Mouse (Mus musculus) kidney, postnatal 0 days (tissue): ENCODE measurements at regions not wholly inside any gene's neighbourhood (a gene's known extent, or its start where the extent isn't known, plus 50 kb on each side); places are given as distances from the start of the nearest gene placed in this dataset.
A peak's percentile ranks its signal among the peaks of the same experiment; 100 is the strongest.

ENCODE experiments used
- ATAC-seq: fragments of 200-750 bp; cut with Nextera tagmentation; replicated peaks from 2 replicates; pipeline ENCODE4 v1.8.0; 2017; ENCODE audit warnings: low read depth, moderate number of reproducible peaks, moderate TSS enrichment, moderate library complexity; ENCODE audit not compliant: low FRiP score
- DNase-seq: peaks from one replicate; pipeline ENCODE4 v3.0.0-alpha.2; 2016; ENCODE audit warnings: low spot score
- H3K27ac ChIP-seq: fragments of 300-500 bp; sonication (generic); 2 replicates; pipeline ENCODE4 v1.5.1; 2014; ENCODE audit warnings: mild to moderate bottlenecking
- H3K27me3 ChIP-seq: fragments of 300-500 bp; sonication (generic); 2 replicates; pipeline ENCODE4 v1.6.1; 2014; ENCODE audit warnings: low read length, mixed read lengths; ENCODE audit not compliant: insufficient read depth
- H3K36me3 ChIP-seq: fragments of 300-500 bp; sonication (generic); 2 replicates; pipeline ENCODE4 v1.6.1; 2014; ENCODE audit warnings: low read length, mixed read lengths; ENCODE audit not compliant: insufficient read depth
- H3K4me1 ChIP-seq: fragments of 300-500 bp; sonication (generic); replicated peaks from 2 replicates; pipeline ENCODE4 v1.6.1; 2014; ENCODE audit warnings: antibody characterized with exemption, low read length, mixed read lengths; ENCODE audit not compliant: insufficient read depth
- H3K4me2 ChIP-seq: fragments of 300-500 bp; sonication (generic); 2 replicates; pipeline ENCODE4 v1.6.1; 2014; ENCODE audit warnings: mild to moderate bottlenecking, low read length, moderate library complexity, mixed read lengths
- H3K4me3 ChIP-seq: fragments of 300-500 bp; sonication (generic); replicated peaks from 2 replicates; pipeline ENCODE4 v1.5.1; 2014; ENCODE audit warnings: low read depth, low read length
- H3K9ac ChIP-seq: fragments of 300-500 bp; sonication (generic); 2 replicates; pipeline ENCODE4 v1.6.1; 2014; ENCODE audit warnings: low read depth, low read length
- H3K9me3 ChIP-seq: fragments of 300-500 bp; sonication (generic); replicated peaks from 2 replicates; pipeline ENCODE4 v1.6.1; 2016; ENCODE audit warnings: low read length, inconsistent platforms, mixed read lengths
- CTCF ChIP-seq: IDR thresholded peaks from 2 replicates; pipeline ENCODE4 v1.5.1; 2016; ENCODE audit warnings: antibody characterized with exemption, low read depth, mild to moderate bottlenecking, moderate library complexity
- WGBS: fragments of 180-500 bp; shearing (Covaris S2); extraction: QIAGEN DNeasy Blood & Tissue Kit; methylation state at CpG from one replicate; pipeline ENCODE4 v1.1.7; 2014; 5-methylcytosine and 5-hydroxymethylcytosine counted together

GRCm38 (mm10) chr2:45276703-45277102 is 159.5 kb upstream of the Zeb2 start:
- Histone ChIP-seq H3K9me3 (no peaks in the 10 kb centered on the region), H3K36me3 (no peaks in the 10 kb centered on the region), H3K4me1 (no peaks in the 10 kb centered on the region), H3K27ac (no peak overlapping the region), H3K4me3 (no peak overlapping the region), H3K27me3 (no peaks in the 10 kb centered on the region), H3K9ac (no peak overlapping the region), H3K4me2 (no peak overlapping the region)
- no peak for DNase-seq
- 84% methylated on average over 1 of the region's 1 CpGs for WGBS
- no peak for ATAC-seq
- TF ChIP-seq CTCF: no peak

DNA sequence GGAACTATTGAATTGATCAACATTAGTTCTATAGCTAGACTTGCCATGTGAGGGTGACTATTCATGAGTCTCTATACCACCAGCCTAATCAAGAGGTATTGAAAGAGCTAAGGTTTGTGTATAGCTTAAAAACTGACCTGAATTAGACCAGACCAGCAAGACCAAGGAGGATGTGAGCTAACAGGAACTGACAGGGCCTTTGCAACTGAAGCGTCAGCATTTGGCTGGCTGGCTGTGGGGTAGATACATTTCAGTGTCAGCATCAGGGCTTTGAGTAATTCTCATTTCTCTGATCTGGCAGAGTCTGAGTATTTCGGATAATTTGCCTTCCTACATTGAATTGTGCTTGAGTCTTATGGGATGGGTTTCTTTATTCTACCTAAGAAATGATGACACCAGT is 152.8 kb upstream of the Zeb2 start:
- Histone ChIP-seq H3K4me3 (no peak overlapping the region), H3K9ac (no peak overlapping the region), H3K4me1 (no peaks in the 10 kb centered on the region), H3K27me3 (no peaks in the 10 kb centered on the region), H3K4me2 (no peak overlapping the region), H3K36me3 (no peaks in the 10 kb centered on the region), H3K9me3 (no peaks in the 10 kb centered on the region), H3K27ac (no peak overlapping the region)
- DNase-seq (no peak), ATAC-seq (no peak)
- 90% methylated on average over 2 of the region's 2 CpGs for WGBS
- TF ChIP-seq CTCF: no peak

DNA sequence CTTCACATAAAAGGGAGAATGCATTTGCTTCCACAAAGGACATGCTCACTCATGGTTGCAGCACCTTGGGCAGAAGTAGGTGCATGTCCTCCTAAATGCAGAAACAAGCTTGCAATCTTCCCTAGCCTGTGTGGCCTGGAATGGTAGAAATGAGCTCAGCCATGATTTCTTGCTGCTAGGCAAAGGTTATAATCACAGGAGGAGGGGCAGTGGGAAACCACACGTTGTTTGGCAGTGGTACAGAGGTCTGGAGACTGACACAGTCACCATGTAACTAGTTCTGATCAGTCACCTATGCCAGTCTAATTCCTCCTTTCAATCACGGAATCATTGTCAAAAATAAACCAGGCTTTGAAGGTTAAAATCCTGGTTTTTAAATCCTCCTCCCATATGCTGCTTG is 148.6 kb upstream of the Zeb2 start:
- no peak for ATAC-seq
- TF ChIP-seq CTCF: no peak
- 40% methylated on average over 2 of the region's 2 CpGs for WGBS

DNA sequence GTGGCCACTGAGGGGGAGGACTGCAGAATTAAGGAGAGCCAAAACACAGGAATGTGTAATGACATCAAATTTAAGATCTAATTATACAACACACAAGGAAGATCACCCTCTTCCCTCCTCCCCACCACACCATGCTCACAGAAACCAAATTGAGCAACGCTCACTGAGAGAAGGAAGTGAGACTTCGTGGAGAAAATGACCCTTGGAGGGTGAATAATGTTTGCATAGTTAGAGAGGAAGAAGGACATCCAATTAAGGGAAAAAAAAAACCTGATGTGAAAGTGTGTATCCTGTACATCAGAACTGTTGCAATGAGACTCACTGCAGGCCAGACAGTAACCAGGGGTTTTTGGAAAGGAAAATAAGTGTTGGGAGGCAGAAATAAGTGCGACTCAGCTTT is 144.8 kb upstream of the Zeb2 start:
- no peaks in the 10 kb centered on the region for H3K9me3 ChIP-seq
- H3K36me3 ChIP-seq: no peaks in the 10 kb centered on the region
- ATAC-seq: no peak
- 64% methylated on average over 3 of the region's 3 CpGs for WGBS
- H3K9ac ChIP-seq: no peak overlapping the region
- H3K4me2 ChIP-seq: no peak overlapping the region
- DNase-seq: no peak
- no peak overlapping the region for H3K4me3 ChIP-seq
- TF ChIP-seq CTCF: no peak
- no peaks in the 10 kb centered on the region for H3K4me1 ChIP-seq
- no peaks in the 10 kb centered on the region for H3K27me3 ChIP-seq
- no peak overlapping the region for H3K27ac ChIP-seq

More for the DNA sequence above, 148.6 kb upstream of the Zeb2 start:
- Histone ChIP-seq H3K4me2 (no peak overlapping the region), H3K9ac (no peak overlapping the region), H3K27ac (no peak overlapping the region), H3K4me1 (no peaks in the 10 kb centered on the region), H3K9me3 (no peaks in the 10 kb centered on the region), H3K27me3 (no peaks in the 10 kb centered on the region), H3K36me3 (no peaks in the 10 kb centered on the region), H3K4me3 (no peak overlapping the region)
- DNase-seq: no peak

DNA sequence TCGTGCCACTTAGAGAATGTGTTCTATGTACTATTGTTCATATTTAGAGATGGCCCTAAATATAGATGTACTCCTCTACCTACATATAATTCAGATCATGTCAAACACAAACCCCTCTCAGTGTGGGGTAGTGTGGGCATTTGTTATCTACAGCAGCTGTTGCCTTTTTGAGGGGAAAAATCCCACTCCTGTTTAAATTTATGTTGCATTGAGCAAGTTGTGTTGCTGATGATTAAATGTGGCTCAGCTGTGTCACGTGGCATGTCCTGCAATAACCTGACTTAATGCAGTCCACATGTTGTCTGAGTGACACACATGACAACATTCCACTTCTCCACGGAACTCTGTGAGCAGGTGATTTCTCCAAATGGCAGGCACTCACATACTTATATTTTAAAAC is 141.7 kb upstream of the Zeb2 start:
- TF ChIP-seq CTCF: no peak

GRCm38 (mm10) chr2:45256373-45256772 is 139.2 kb upstream of the Zeb2 start:
- WGBS: 93% methylated on average over 5 of the region's 5 CpGs
- Histone ChIP-seq H3K4me2 (no peak overlapping the region), H3K27ac (no peak overlapping the region), H3K4me1 (no peaks in the 10 kb centered on the region), H3K36me3 (no peaks in the 10 kb centered on the region), H3K9me3 (no peaks in the 10 kb centered on the region), H3K9ac (no peak overlapping the region), H3K4me3 (no peak overlapping the region), H3K27me3 (no peaks in the 10 kb centered on the region)
- ATAC-seq (no peak), DNase-seq (no peak)
- no peak for TF ChIP-seq CTCF

More for the DNA sequence above, 141.7 kb upstream of the Zeb2 start:
- Histone ChIP-seq H3K4me1 (no peaks in the 10 kb centered on the region), H3K4me2 (no peak overlapping the region), H3K9ac (no peak overlapping the region), H3K4me3 (no peak overlapping the region), H3K27me3 (no peaks in the 10 kb centered on the region), H3K36me3 (no peaks in the 10 kb centered on the region), H3K9me3 (no peaks in the 10 kb centered on the region), H3K27ac (no peak overlapping the region)
- ATAC-seq (no peak), DNase-seq (no peak)
- WGBS: 68% methylated on average over 3 of the region's 3 CpGs

DNA sequence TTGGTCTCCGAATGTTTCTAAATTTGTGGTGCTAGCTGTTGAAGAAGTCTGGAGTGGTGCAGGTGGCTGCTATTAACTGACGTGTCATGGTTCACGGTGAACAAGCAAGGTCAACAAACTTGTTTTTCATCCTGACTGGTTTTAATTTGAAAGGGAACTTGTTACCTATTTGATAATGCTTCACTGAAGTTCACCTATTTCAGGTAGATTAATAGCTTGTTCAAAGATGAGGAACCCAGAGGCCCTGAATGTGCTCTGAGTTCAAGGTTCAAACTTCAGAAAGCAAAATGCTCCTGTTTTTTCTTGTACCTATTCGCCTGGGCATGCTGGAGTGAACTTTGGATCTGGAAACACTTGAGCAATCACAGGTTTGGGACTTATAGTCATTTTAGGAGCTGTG is 136.7 kb upstream of the Zeb2 start:
- WGBS: 23% methylated on average over 4 of the region's 4 CpGs
- Histone ChIP-seq H3K27ac (no peak overlapping the region), H3K9me3 (no peaks in the 10 kb centered on the region), H3K4me2 (no peak overlapping the region), H3K9ac (no peak overlapping the region), H3K27me3 (no peaks in the 10 kb centered on the region), H3K36me3 (no peaks in the 10 kb centered on the region), H3K4me3 (no peak overlapping the region), H3K4me1 (no peaks in the 10 kb centered on the region)
- peak; percentile 52 for DNase-seq
- ATAC-seq: peak; percentile 90
- no peak for TF ChIP-seq CTCF
